28 mouse cellular contexts compared by ENCODE assay signal in the genomic region with DNA sequence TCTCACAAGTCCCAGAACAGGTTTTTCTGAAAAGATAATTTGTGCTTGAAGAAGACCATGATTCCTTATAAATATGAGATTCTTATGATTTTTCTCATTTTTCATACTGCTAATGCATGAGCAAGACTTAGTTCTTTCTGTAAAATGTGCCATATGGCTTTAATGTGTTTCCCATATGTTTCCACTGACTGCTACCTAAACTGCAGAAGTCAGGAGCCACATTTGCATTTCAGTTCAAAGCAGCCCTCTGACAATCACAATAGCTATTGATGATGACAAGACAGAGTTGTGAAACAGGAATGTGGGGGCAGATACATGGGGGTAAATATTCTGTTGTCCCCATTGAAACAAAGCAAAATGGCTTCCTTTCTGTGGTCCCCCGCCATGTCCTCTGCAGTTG.
"Had no signal": no experiment of that assay in that cellular context is flagged by ENCODE, and none has a peak within 500 bp of the region (broad histone marks: within the 10 kb centered on the region; RNA-seq: fewer than 3 reads in every experiment).

No protein-coding gene starts in this region.

- DNase-seq: gastrocnemius, adult 2 months; gastrocnemius, postnatal 10 days; gastrocnemius, postnatal 25 days; heart, adult 18-20 months; heart, postnatal 10 days; heart, postnatal 4 days; kidney, adult 18-20 months; kidney, adult 8-10 months; kidney, postnatal 10 days; kidney, postnatal 25 days; kidney, postnatal 4 days; liver; liver, embryonic 13.5 days had no signal

- H3K27ac ChIP-seq: gastrocnemius, adult 2 months; heart, embryonic 10.5 days; hindbrain, embryonic 10.5 days; hindbrain, embryonic 12.5 days; hindbrain, embryonic 14.5 days; intestine, embryonic 15.5 days; layer of hippocampus, adult 2 months; left cerebral cortex, adult 2 months; limb, embryonic 10.5 days; limb, embryonic 12.5 days; liver, embryonic 13.5 days; liver, embryonic 15.5 days had no signal

- H3K4me2 ChIP-seq: heart, embryonic 12.5 days; hindbrain, embryonic 12.5 days; hindbrain, embryonic 14.5 days; intestine, embryonic 15.5 days; limb, embryonic 12.5 days; liver, embryonic 11.5 days; liver, embryonic 13.5 days; liver, embryonic 15.5 days had no signal

- H3K4me3 ChIP-seq: gastrocnemius, adult 2 months; heart, embryonic 10.5 days; heart, embryonic 12.5 days; hindbrain, embryonic 10.5 days; hindbrain, embryonic 12.5 days; intestine, embryonic 15.5 days; layer of hippocampus, adult 2 months; left cerebral cortex, adult 2 months; limb, embryonic 10.5 days; limb, embryonic 12.5 days; liver, embryonic 13.5 days; liver, embryonic 15.5 days had no signal

- H3K36me3 ChIP-seq: heart, embryonic 10.5 days; heart, embryonic 12.5 days; hindbrain, embryonic 10.5 days; hindbrain, embryonic 12.5 days; intestine, embryonic 15.5 days; limb, embryonic 10.5 days; limb, embryonic 12.5 days; liver, embryonic 13.5 days; liver, embryonic 15.5 days had no signal

- H3K9ac ChIP-seq: heart, embryonic 12.5 days; hindbrain, embryonic 12.5 days; hindbrain, embryonic 14.5 days; intestine, embryonic 15.5 days; limb, embryonic 12.5 days; liver, embryonic 13.5 days; liver, embryonic 15.5 days had no signal

- H3K4me1 ChIP-seq: heart, embryonic 10.5 days; heart, embryonic 12.5 days; hindbrain, embryonic 12.5 days; intestine, embryonic 15.5 days; limb, embryonic 10.5 days; limb, embryonic 12.5 days; liver, embryonic 13.5 days; liver, embryonic 15.5 days had no signal

- ATAC-seq: hindbrain, embryonic 16.5 days; inflammation-experienced regulatory T-cells, adult 6 months; intestine, embryonic 15.5 days; intestine, postnatal 0 days had no signal

- H3K9me3 ChIP-seq: heart, embryonic 10.5 days; heart, embryonic 12.5 days; hindbrain, embryonic 10.5 days; hindbrain, embryonic 12.5 days; intestine, embryonic 15.5 days; limb, embryonic 10.5 days; limb, embryonic 12.5 days; liver, embryonic 13.5 days; liver, embryonic 15.5 days had no signal

- H3K27me3 ChIP-seq: heart, embryonic 12.5 days; hindbrain, embryonic 12.5 days; intestine, embryonic 15.5 days; limb, embryonic 12.5 days; liver, embryonic 13.5 days; liver, embryonic 15.5 days had no signal
